In genomic region chr9:63613569-63613968, GRCm38 (mm10) we compare ENCODE assay signal across 9 mouse cellular contexts. TPM values are rescaled to one million over a fixed set of nuclear protein-coding genes. Genes with fewer than 3 reads are reported as not detected.
DNase-seq lines count a peak whose midpoint lies in the region; ATAC-seq and TF ChIP-seq lines count a peak whose summit lies in the region.
"Had no signal": no experiment of that assay in that cellular context is flagged by ENCODE, and none has a peak within 500 bp of the region (broad histone marks: within the 10 kb centered on the region; RNA-seq: fewer than 3 reads in every experiment).

No protein-coding gene starts in this region.

- no peak for DNase-seq in kidney, postnatal 0 days (ENCODE audit: low spot score)
- DNase-seq in kidney, postnatal 10 days = no peak
- DNase-seq in adipocyte (ENCODE audit: low spot score) = peak; percentile 84
- no peak for DNase-seq in forebrain, postnatal 0 days
- DNase-seq in thymus, postnatal 4 days = no peak
- DNase-seq in gastrocnemius, postnatal 14 days = no peak
- DNase-seq in cerebellum, postnatal 36 days = no peak

- no peak for TF ChIP-seq CTCF in kidney, postnatal 0 days (IDR thresholded peaks at IDR 0.05; ENCODE audit: low read depth)
- TF ChIP-seq CTCF in forebrain, postnatal 0 days (IDR thresholded peaks at IDR 0.05; ENCODE audit: low read depth) = no peak

- no peak for ATAC-seq in kidney, postnatal 0 days (replicated peaks; ENCODE audit: low FRiP score, low read depth)
- peak; percentile 32; the same call in 1 of the 2 replicates for ATAC-seq in forebrain, postnatal 0 days
- 0 out of 2 replicates have a peak, but pooled peaks have one; percentile 23 for ATAC-seq in megakaryocyte, adult 5-6 weeks (ENCODE audit: poor library complexity, severe bottlenecking)

- H3K36me3 ChIP-seq in kidney, postnatal 0 days (ENCODE audit: insufficient read depth, low read length) = peaks cover 11% of the 10 kb centered on the region; the same call in 1 of the 2 replicates
- H3K36me3 ChIP-seq in forebrain, postnatal 0 days (ENCODE audit: insufficient read depth) = peaks cover 10% of the 10 kb centered on the region

- no peaks in the 10 kb centered on the region for H3K27me3 ChIP-seq in kidney, postnatal 0 days (ENCODE audit: insufficient read depth, low read length)
- H3K27me3 ChIP-seq in forebrain, postnatal 0 days (ENCODE audit: insufficient read depth, low read length) = no peaks in the 10 kb centered on the region

- H3K4me3 ChIP-seq in kidney, postnatal 0 days (replicated peaks; ENCODE audit: low read depth, low read length) = no peak overlapping the region
- H3K4me3 ChIP-seq in forebrain, postnatal 0 days (ENCODE audit: low read depth, low read length) = no peak overlapping the region
- H3K4me3 ChIP-seq: myocyte had no signal

- no peak overlapping the region for H3K4me2 ChIP-seq in kidney, postnatal 0 days (ENCODE audit: low read length)
- H3K4me2 ChIP-seq in forebrain, postnatal 0 days (ENCODE audit: low read depth) = peak overlapping the region; percentile 23; the same call in 1 of the 2 replicates

- WGBS in kidney, postnatal 0 days = 46% methylated on average over 1 of the region's 1 CpGs
- 14% methylated on average over 1 of the region's 1 CpGs for WGBS in forebrain, postnatal 0 days

- no peaks in the 10 kb centered on the region for H3K9me3 ChIP-seq in kidney, postnatal 0 days (replicated peaks; ENCODE audit: low read length)
- H3K9me3 ChIP-seq in forebrain, postnatal 0 days (ENCODE audit: low read length) = no peaks in the 10 kb centered on the region

- no peak overlapping the region for H3K9ac ChIP-seq in kidney, postnatal 0 days (ENCODE audit: low read depth, low read length)
- H3K9ac ChIP-seq in forebrain, postnatal 0 days = no peak overlapping the region

- 0 out of 2 replicates have a peak overlapping the region, but pooled peaks have one; percentile 19 for H3K27ac ChIP-seq in kidney, postnatal 0 days
- no peak overlapping the region for H3K27ac ChIP-seq in forebrain, postnatal 0 days (ENCODE audit: low read depth, low read length)

- intact Hi-C loops in gastrocnemius, postnatal 14 days (cut with DNase I; ENCODE audit: low total_unique reads) = no loop called here

- peaks cover 34% of the 10 kb centered on the region for H3K4me1 ChIP-seq in kidney, postnatal 0 days (replicated peaks; ENCODE audit: insufficient read depth, low read length)
- H3K4me1 ChIP-seq in forebrain, postnatal 0 days (ENCODE audit: insufficient read depth) = no peaks in the 10 kb centered on the region

RNA-seq across cellular contexts. Expression of gene Aagab, which starts 11.1 kb away (rescaled TPM):
- 29.0 and 32.2 TPM in 2 replicates for polyA plus RNA-seq in kidney, postnatal 0 days (2015; fragmentation: Nextera tagmentation; extraction: Ambion mirVana)
- 37.5 and 46.7 TPM in 2 replicates for total RNA-seq in forebrain, postnatal 0 days (2014; rRNA removed)
- 50.0 and 51.0 TPM in 2 replicates for polyA plus RNA-seq in forebrain, postnatal 0 days (2015; fragmentation: Nextera tagmentation; extraction: Ambion mirVana)
- total RNA-seq in megakaryocyte, adult 5-6 weeks (2015) = 12.5 and 13.3 TPM in 2 replicates
- total RNA-seq in megakaryocyte, adult 5-6 weeks (2017) = 24.5 and 25.6 TPM in 2 replicates
- 10 to 100 TPM in 1 of 2 experiments, 1 to 10 TPM in 1; 9.3 to 11.2 TPM for total RNA-seq in gastrocnemius, postnatal 14 days (2021)

RNA-seq across cellular contexts. Expression of gene Iqch, which starts 11.3 kb away (rescaled TPM):
- polyA plus RNA-seq in kidney, postnatal 0 days (2015; fragmentation: Nextera tagmentation; extraction: Ambion mirVana) = 0.08 and 0.11 TPM in 2 replicates
- 0.14 TPM in 1 of 2 replicates, not detected in the other for total RNA-seq in forebrain, postnatal 0 days (2014; rRNA removed)
- 0.10 TPM in 1 of 2 replicates, not detected in the other for polyA plus RNA-seq in forebrain, postnatal 0 days (2015; fragmentation: Nextera tagmentation; extraction: Ambion mirVana)
- total RNA-seq in megakaryocyte, adult 5-6 weeks (2015) = not detected in 2 replicates
- total RNA-seq in megakaryocyte, adult 5-6 weeks (2017) = not detected in 2 replicates
- under 1 TPM in 1 of 2 experiments, not detected in 1; 0.07 TPM for total RNA-seq in gastrocnemius, postnatal 14 days (2021)
- polyA plus RNA-seq: myocyte had no signal
